Mouse (Mus musculus): ENCODE measurements at regions not wholly inside any gene's neighbourhood (a gene's known extent, or its start where the extent isn't known, plus 50 kb on each side); places are given as distances from the start of the nearest gene placed in this dataset.

DNA sequence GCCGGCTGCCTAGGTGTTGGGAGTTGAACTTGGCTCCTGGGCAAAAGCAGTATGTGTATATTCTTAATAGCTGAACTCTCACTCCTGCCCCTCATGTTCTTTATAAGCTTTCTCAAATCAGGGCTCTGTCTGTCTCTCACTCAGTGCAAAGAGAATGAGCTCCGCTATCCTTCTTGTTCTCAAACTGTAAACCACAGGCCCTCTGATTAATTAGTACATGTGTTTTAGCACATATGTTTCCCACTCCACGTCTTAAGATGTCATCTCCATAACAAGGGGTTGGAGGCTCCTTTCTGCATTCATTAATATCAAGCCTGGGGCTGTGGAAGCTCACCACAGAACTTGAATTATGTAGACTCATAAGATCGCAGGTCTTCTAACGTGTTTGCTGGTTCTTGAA lies 104.7 kb downstream of the Nsun3 start:
- Histone ChIP-seq H3K4me3 (no peak overlapping the region), H3K4me2 (ENCODE audit: low read depth) (no peak overlapping the region), H3K79me2 (ENCODE audit: control insufficient read depth, insufficient read depth) (no peaks in the 10 kb centered on the region), H3ac (ENCODE audit: control insufficient read depth, insufficient read length) (no peak overlapping the region), H3K36me3 (ENCODE audit: control insufficient read depth, insufficient read depth) (no peaks in the 10 kb centered on the region), H3K27me3 (ENCODE audit: control insufficient read depth, insufficient read depth, insufficient read length) (no peaks in the 10 kb centered on the region)
- TF ChIP-seq MAX (IDR thresholded peaks at IDR 0.05; ENCODE audit: low read depth) = no peak
- TF ChIP-seq MYOD1 (IDR thresholded peaks at IDR 0.05; ENCODE audit: control insufficient read depth in 1 of 3, insufficient read length in 2 of 3, low read depth in 2 of 3) = no peak
- TF ChIP-seq REST (IDR thresholded peaks at IDR 0.05; ENCODE audit: insufficient read depth, insufficient read length) = no peak
- TF ChIP-seq POLR2AphosphoS2 (IDR thresholded peaks at IDR 0.05; ENCODE audit: insufficient read length, low read depth) = no peak
- TF ChIP-seq USF1 (IDR thresholded peaks at IDR 0.05; ENCODE audit: low read depth) = no peak
- no peak for TF ChIP-seq MYOG (IDR thresholded peaks at IDR 0.05; ENCODE audit: control insufficient read depth in 1 of 3, insufficient read depth in 1 of 3, insufficient read length in 2 of 3, low read depth in 2 of 3)
- no peak for TF ChIP-seq E2F4 (IDR thresholded peaks at IDR 0.05; ENCODE audit: insufficient read depth)
- TF ChIP-seq TCF12 (IDR thresholded peaks at IDR 0.05; ENCODE audit: insufficient read depth, poor library complexity, severe bottlenecking) = no peak
- no peak for TF ChIP-seq POLR2A (IDR thresholded peaks at IDR 0.05; ENCODE audit: insufficient read length, low read depth)
- no peak for TF ChIP-seq CEBPB (IDR thresholded peaks at IDR 0.05; ENCODE audit: insufficient read depth, poor library complexity, severe bottlenecking)
- TF ChIP-seq TCF3 (IDR thresholded peaks at IDR 0.05; ENCODE audit: insufficient read length, low read depth) = no peak
- TF ChIP-seq SRF (IDR thresholded peaks at IDR 0.05; ENCODE audit: control insufficient read depth, insufficient read length, low read depth) = no peak

DNA sequence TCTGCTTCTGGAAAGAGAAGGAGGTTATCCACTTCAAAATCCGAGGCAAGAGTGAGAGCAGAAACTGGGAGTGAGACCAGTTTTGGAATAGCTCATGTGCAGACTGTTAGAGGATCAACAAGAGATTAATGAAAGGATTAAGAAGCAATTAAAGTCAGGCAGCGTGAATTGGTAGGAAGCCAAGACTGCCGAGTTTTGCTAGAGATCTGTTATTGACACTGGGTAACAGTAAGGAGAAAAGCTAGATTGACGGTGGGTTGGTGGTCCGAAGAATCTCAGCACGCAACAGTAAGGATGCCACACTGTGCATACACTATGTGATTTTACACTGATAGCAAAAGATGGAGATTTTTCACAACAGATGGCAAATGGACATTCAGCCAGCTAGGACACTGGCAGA lies 109.8 kb downstream of the Nsun3 start:
- H3K27me3 ChIP-seq (ENCODE audit: control insufficient read depth, insufficient read depth, insufficient read length) = no peaks in the 10 kb centered on the region
- no peak overlapping the region for H3ac ChIP-seq (ENCODE audit: control insufficient read depth, insufficient read length)
- TF ChIP-seq TCF12 (IDR thresholded peaks at IDR 0.05; ENCODE audit: insufficient read depth, poor library complexity, severe bottlenecking) (no peak), MAX (IDR thresholded peaks at IDR 0.05; ENCODE audit: low read depth) (no peak), POLR2AphosphoS2 (IDR thresholded peaks at IDR 0.05; ENCODE audit: insufficient read length, low read depth) (no peak), E2F4 (IDR thresholded peaks at IDR 0.05; ENCODE audit: insufficient read depth) (no peak), TCF3 (IDR thresholded peaks at IDR 0.05; ENCODE audit: insufficient read length, low read depth) (no peak), MYOD1 (IDR thresholded peaks at IDR 0.05; ENCODE audit: control insufficient read depth in 1 of 3, insufficient read length in 2 of 3, low read depth in 2 of 3) (no peak), MYOG (IDR thresholded peaks at IDR 0.05; ENCODE audit: control insufficient read depth in 1 of 3, insufficient read depth in 1 of 3, insufficient read length in 2 of 3, low read depth in 2 of 3) (no peak), CEBPB (IDR thresholded peaks at IDR 0.05; ENCODE audit: insufficient read depth, poor library complexity, severe bottlenecking) (no peak), SRF (IDR thresholded peaks at IDR 0.05; ENCODE audit: control insufficient read depth, insufficient read length, low read depth) (no peak), REST (IDR thresholded peaks at IDR 0.05; ENCODE audit: insufficient read depth, insufficient read length) (no peak), USF1 (IDR thresholded peaks at IDR 0.05; ENCODE audit: low read depth) (no peak), POLR2A (IDR thresholded peaks at IDR 0.05; ENCODE audit: insufficient read length, low read depth) (no peak)
- no peaks in the 10 kb centered on the region for H3K36me3 ChIP-seq (ENCODE audit: control insufficient read depth, insufficient read depth)
- no peak overlapping the region for H3K4me2 ChIP-seq (ENCODE audit: low read depth)
- no peak overlapping the region for H3K4me3 ChIP-seq
- H3K79me2 ChIP-seq (ENCODE audit: control insufficient read depth, insufficient read depth) = no peaks in the 10 kb centered on the region

DNA sequence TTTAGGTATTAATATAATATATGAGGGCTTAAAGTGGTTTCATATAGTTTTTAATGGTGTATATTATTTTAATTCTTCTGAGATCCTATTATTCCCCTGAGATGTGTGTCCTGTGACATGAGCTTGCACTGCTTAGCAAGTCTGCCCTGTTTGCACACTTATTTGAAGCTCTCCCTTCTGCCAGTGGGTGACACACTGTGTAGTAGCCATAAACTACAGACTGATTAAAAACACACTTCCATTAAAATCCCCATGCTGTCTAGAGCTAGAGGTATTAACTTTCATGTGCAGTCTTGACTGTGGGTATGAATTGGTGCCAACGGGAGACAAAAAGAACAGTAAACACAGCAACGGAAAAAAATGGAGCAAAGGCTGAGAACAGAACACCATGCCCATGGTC lies 129.2 kb downstream of the Nsun3 start:
- TF ChIP-seq POLR2A (IDR thresholded peaks at IDR 0.05; ENCODE audit: insufficient read length, low read depth) (no peak), POLR2AphosphoS2 (IDR thresholded peaks at IDR 0.05; ENCODE audit: insufficient read length, low read depth) (no peak), TCF3 (IDR thresholded peaks at IDR 0.05; ENCODE audit: insufficient read length, low read depth) (no peak), TCF12 (IDR thresholded peaks at IDR 0.05; ENCODE audit: insufficient read depth, poor library complexity, severe bottlenecking) (no peak), MYOD1 (IDR thresholded peaks at IDR 0.05; ENCODE audit: control insufficient read depth in 1 of 3, insufficient read length in 2 of 3, low read depth in 2 of 3) (no peak)
- no peaks in the 10 kb centered on the region for H3K36me3 ChIP-seq (ENCODE audit: control insufficient read depth, insufficient read depth)
- H3ac ChIP-seq (ENCODE audit: control insufficient read depth, insufficient read length) = no peak overlapping the region
- no peaks in the 10 kb centered on the region for H3K27me3 ChIP-seq (ENCODE audit: control insufficient read depth, insufficient read depth, insufficient read length)
- H3K4me2 ChIP-seq (ENCODE audit: low read depth) = no peak overlapping the region
- no peaks in the 10 kb centered on the region for H3K79me2 ChIP-seq (ENCODE audit: control insufficient read depth, insufficient read depth)
- H3K4me3 ChIP-seq = no peak overlapping the region

DNA sequence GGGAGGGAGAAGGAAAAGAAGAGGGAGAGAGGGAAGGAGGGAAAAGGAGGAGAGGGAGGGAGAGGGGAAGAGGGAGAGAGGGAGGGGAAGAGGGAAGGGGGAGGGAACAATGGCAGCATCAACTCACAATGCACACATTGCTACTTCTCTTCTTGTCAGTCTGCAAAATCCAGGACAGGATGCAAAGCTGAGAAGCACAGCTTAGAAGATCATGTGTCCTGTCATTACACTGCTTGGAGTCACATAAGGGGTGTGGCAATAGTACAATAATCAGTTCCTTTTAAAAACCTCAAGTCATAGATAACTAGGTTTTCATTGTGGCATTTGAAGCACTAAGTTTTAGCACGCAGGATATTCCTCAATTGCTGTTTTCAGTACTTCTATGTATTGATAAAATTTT lies 132.2 kb downstream of the Nsun3 start:
- TF ChIP-seq TCF12 (IDR thresholded peaks at IDR 0.05; ENCODE audit: insufficient read depth, poor library complexity, severe bottlenecking) (no peak), MYOG (IDR thresholded peaks at IDR 0.05; ENCODE audit: control insufficient read depth in 1 of 3, insufficient read depth in 1 of 3, insufficient read length in 2 of 3, low read depth in 2 of 3) (no peak), MYOD1 (IDR thresholded peaks at IDR 0.05; ENCODE audit: control insufficient read depth in 1 of 3, insufficient read length in 2 of 3, low read depth in 2 of 3) (no peak), REST (IDR thresholded peaks at IDR 0.05; ENCODE audit: insufficient read depth, insufficient read length) (no peak), TCF3 (IDR thresholded peaks at IDR 0.05; ENCODE audit: insufficient read length, low read depth) (no peak), MAX (IDR thresholded peaks at IDR 0.05; ENCODE audit: low read depth) (no peak), USF1 (IDR thresholded peaks at IDR 0.05; ENCODE audit: low read depth) (no peak), CEBPB (IDR thresholded peaks at IDR 0.05; ENCODE audit: insufficient read depth, poor library complexity, severe bottlenecking) (no peak), E2F4 (IDR thresholded peaks at IDR 0.05; ENCODE audit: insufficient read depth) (no peak), SRF (IDR thresholded peaks at IDR 0.05; ENCODE audit: control insufficient read depth, insufficient read length, low read depth) (no peak), POLR2A (IDR thresholded peaks at IDR 0.05; ENCODE audit: insufficient read length, low read depth) (no peak), POLR2AphosphoS2 (IDR thresholded peaks at IDR 0.05; ENCODE audit: insufficient read length, low read depth) (no peak)
- Histone ChIP-seq H3K27me3 (ENCODE audit: control insufficient read depth, insufficient read depth, insufficient read length) (no peaks in the 10 kb centered on the region), H3K4me3 (no peak overlapping the region), H3K4me2 (ENCODE audit: low read depth) (no peak overlapping the region), H3ac (ENCODE audit: control insufficient read depth, insufficient read length) (no peak overlapping the region), H3K79me2 (ENCODE audit: control insufficient read depth, insufficient read depth) (no peaks in the 10 kb centered on the region), H3K36me3 (ENCODE audit: control insufficient read depth, insufficient read depth) (no peaks in the 10 kb centered on the region)

DNA sequence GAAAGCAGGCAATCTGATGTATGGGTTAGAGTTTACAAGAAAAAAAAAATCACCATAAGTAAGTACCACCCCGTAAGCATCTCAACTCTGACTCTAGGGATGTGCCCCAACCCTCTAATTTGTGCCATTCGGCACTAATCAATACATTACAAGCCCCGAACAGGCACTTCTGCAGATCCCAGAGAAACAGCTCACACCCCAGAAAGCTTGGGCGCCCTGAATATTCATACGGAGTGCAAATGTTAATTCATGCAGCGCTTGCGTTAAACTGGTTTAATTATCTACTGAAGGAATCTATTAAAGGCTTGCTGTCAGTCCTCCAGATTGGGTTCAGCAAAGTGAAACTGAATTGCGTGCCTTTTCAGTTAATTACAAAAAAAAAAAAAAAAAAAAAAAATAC lies 132.8 kb downstream of the Nsun3 start:
- H3K79me2 ChIP-seq (ENCODE audit: control insufficient read depth, insufficient read depth) = no peaks in the 10 kb centered on the region
- TF ChIP-seq CEBPB (IDR thresholded peaks at IDR 0.05; ENCODE audit: insufficient read depth, poor library complexity, severe bottlenecking) (no peak), TCF12 (IDR thresholded peaks at IDR 0.05; ENCODE audit: insufficient read depth, poor library complexity, severe bottlenecking) (no peak), MYOG (IDR thresholded peaks at IDR 0.05; ENCODE audit: control insufficient read depth in 1 of 3, insufficient read depth in 1 of 3, insufficient read length in 2 of 3, low read depth in 2 of 3) (no peak), POLR2AphosphoS2 (IDR thresholded peaks at IDR 0.05; ENCODE audit: insufficient read length, low read depth) (no peak), SRF (IDR thresholded peaks at IDR 0.05; ENCODE audit: control insufficient read depth, insufficient read length, low read depth) (no peak), TCF3 (IDR thresholded peaks at IDR 0.05; ENCODE audit: insufficient read length, low read depth) (no peak)
- no peaks in the 10 kb centered on the region for H3K27me3 ChIP-seq (ENCODE audit: control insufficient read depth, insufficient read depth, insufficient read length)
- no peak overlapping the region for H3ac ChIP-seq (ENCODE audit: control insufficient read depth, insufficient read length)
- H3K36me3 ChIP-seq (ENCODE audit: control insufficient read depth, insufficient read depth) = no peaks in the 10 kb centered on the region
- no peak overlapping the region for H3K4me2 ChIP-seq (ENCODE audit: low read depth)
- H3K4me3 ChIP-seq = no peak overlapping the region
